Mouse (Mus musculus) liver, embryonic 14.5 days (tissue): Measurements from ENCODE around the gene Sephs2.

Experiments
- CTCF ChIP-seq: IDR thresholded peaks from 2 replicates; pipeline ENCODE4 v1.5.1; 2016; ENCODE audit warnings: antibody characterized with exemption, low read depth, control low read depth
- EP300 ChIP-seq: IDR thresholded peaks from 2 replicates; pipeline ENCODE4 v1.6.1; 2016; ENCODE audit warnings: antibody characterized with exemption, low read depth

- TF ChIP-seq EP300 (no peak), CTCF (no peak)
These were observed 41.1 kb downstream of the Sephs2 start, which contains the start of the genes Zfp553 and Sept1 for GRCm38 (mm10) chr7:127232622-127233367.
